In the genomic region with DNA sequence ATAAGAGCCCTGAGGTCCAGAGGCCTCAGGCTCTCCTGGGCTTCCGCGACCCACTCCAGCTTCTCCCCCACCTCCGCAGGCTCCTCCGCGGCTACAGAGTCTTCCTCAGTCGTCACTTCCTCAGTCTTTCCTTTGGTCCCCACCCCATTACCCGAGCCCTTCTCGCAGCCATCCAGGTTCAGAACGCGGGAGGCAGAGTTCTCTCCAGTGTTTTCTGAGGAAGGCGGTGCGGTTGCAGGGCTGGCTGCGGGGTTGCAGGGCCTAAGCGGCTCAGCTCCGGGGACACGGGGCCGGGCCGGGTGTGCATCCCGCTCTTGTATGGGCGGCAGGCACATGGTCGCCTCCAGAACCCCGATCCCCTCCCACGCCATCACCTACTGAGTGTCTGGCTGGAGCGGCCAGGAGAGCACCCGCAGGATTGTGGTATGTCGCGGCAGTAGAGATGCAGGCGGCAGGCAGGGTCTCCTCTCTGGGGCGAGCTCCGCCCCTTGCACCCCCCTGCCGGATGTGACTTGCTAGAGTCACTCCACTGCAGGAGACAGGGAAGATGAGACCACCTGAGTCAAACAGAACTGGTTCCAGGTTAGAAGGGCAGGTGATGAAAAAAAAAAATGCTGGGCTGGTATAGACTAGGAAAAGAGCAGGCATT, we compare ENCODE assay signal across 8 mouse cellular contexts. TPM values are rescaled to one million over a fixed set of nuclear protein-coding genes. Genes with fewer than 3 reads are reported as not detected.
A peak's percentile ranks its signal among the peaks of the same experiment; 100 is the strongest.
DNase-seq lines count a peak whose midpoint lies in the region; ATAC-seq and TF ChIP-seq lines count a peak whose summit lies in the region.

Tspyl3 (minus strand) TSS at position 496 of the 649 bp plus-strand sequence.

- intact Hi-C loops in gastrocnemius, adult 2 months (cut with DNase I), result no loop called here

- peak; percentile 56 for ATAC-seq in limb, embryonic 12.5 days (ENCODE audit: insufficient number of reproducible peaks, insufficient read depth, low FRiP score, low TSS enrichment, low read depth)
- peak; percentile 78 for ATAC-seq in midbrain, embryonic 12.5 days (ENCODE audit: low FRiP score, low read depth)

- peak within 1 kb of the TSS; percentile 82 for H3K27ac ChIP-seq in gastrocnemius, adult 2 months
- H3K27ac ChIP-seq in limb, embryonic 12.5 days, result peak within 1 kb of the TSS; percentile 73
- H3K27ac ChIP-seq in midbrain, embryonic 12.5 days (replicated peaks), result peak within 1 kb of the TSS; percentile 77

- peak; percentile 42 for DNase-seq in gastrocnemius, adult 2 months
- DNase-seq in gastrocnemius, adult 8-10 months (ENCODE audit: low spot score in 2 of 2), result no peak
- peak; percentile 65 for DNase-seq in cerebellum, adult 9-11 months
- DNase-seq in frontal cortex, postnatal 14 days (ENCODE audit: low spot score in 2 of 2), result peak; percentile 55 to 61
- DNase-seq in induced T-regulatory cell, adult 2 months (ENCODE audit: low read depth), result peak; percentile 80
- peak; percentile 39 for DNase-seq in splenic B cell, adult 2 months (ENCODE audit: low read depth, low spot score)

- peak within 1 kb of the TSS; percentile 77 for H3K4me2 ChIP-seq in limb, embryonic 12.5 days
- peak within 1 kb of the TSS; percentile 73 for H3K4me2 ChIP-seq in midbrain, embryonic 12.5 days (replicated peaks)

- WGBS in limb, embryonic 12.5 days, result 2% methylated on average over 31 of the region's 31 CpGs
- WGBS in midbrain, embryonic 12.5 days, result 2% methylated on average over 31 of the region's 31 CpGs

- H3K4me1 ChIP-seq in limb, embryonic 12.5 days (replicated peaks), result peaks cover 28% of the 10 kb centered on the region
- peaks cover 12% of the 10 kb centered on the region for H3K4me1 ChIP-seq in midbrain, embryonic 12.5 days

- H3K27me3 ChIP-seq in limb, embryonic 12.5 days, result no peaks in the 10 kb centered on the region
- no peaks in the 10 kb centered on the region for H3K27me3 ChIP-seq in midbrain, embryonic 12.5 days
- H3K27me3 ChIP-seq in splenic B cell, adult 2 months (ENCODE audit: control insufficient read depth, insufficient read depth, low read length, poor library complexity, severe bottlenecking), result no peaks in the 10 kb centered on the region

- peaks cover 25% of the 10 kb centered on the region for H3K36me3 ChIP-seq in limb, embryonic 12.5 days
- H3K36me3 ChIP-seq in midbrain, embryonic 12.5 days, result peaks cover 22% of the 10 kb centered on the region
- H3K36me3 ChIP-seq in splenic B cell, adult 2 months (ENCODE audit: control insufficient read depth, insufficient read depth, low read length, poor library complexity, severe bottlenecking), result peaks cover under 1% of the 10 kb centered on the region; the same call in 1 of the 2 replicates

- TF ChIP-seq CTCF in gastrocnemius, adult 2 months (IDR thresholded peaks at IDR 0.05), result no peak

- H3K4me3 ChIP-seq in gastrocnemius, adult 2 months, result peak within 1 kb of the TSS; percentile 83
- H3K4me3 ChIP-seq in limb, embryonic 12.5 days (replicated peaks), result peak within 1 kb of the TSS; percentile 59
- H3K4me3 ChIP-seq in midbrain, embryonic 12.5 days, result peak within 1 kb of the TSS; percentile 53

- H3K9me3 ChIP-seq in limb, embryonic 12.5 days, result no peaks in the 10 kb centered on the region
- H3K9me3 ChIP-seq in midbrain, embryonic 12.5 days, result no peaks in the 10 kb centered on the region

- H3K9ac ChIP-seq in limb, embryonic 12.5 days (replicated peaks), result peak within 1 kb of the TSS; percentile 75
- peak within 1 kb of the TSS; percentile 75 for H3K9ac ChIP-seq in midbrain, embryonic 12.5 days (replicated peaks)

RNA-seq across cellular contexts. Expression of gene Tspyl3, which starts in this region (rescaled TPM):
- total RNA-seq in gastrocnemius, adult 2 months (2021), result under 1 TPM; 0.38 to 0.59 TPM
- total RNA-seq in gastrocnemius, adult 8-10 months (2022), result under 1 TPM; 0.22 to 0.48 (median 0.37) TPM
- polyA plus RNA-seq in limb, embryonic 12.5 days (2016; fragmentation: Nextera tagmentation; extraction: Ambion mirVana), result 10.3 and 11.9 TPM in 2 replicates
- polyA plus RNA-seq in midbrain, embryonic 12.5 days (2016; fragmentation: Nextera tagmentation; extraction: Ambion mirVana), result 10.4 and 11.7 TPM in 2 replicates

Comparison
In these comparisons a context has a peak if more than half of its experiments do, and no peak if none do; other contexts are left out.
1. Peak in DNase-seq, H3K4me3 ChIP-seq and H3K27ac ChIP-seq in gastrocnemius, adult 2 months; RNA of the gene not detected or under 1 TPM.
2. DNase-seq: peak in cerebellum, adult 9-11 months (single experiment), frontal cortex, postnatal 14 days (2 of 2), induced T-regulatory cell, adult 2 months (single experiment) and splenic B cell, adult 2 months (single experiment); none in gastrocnemius, adult 8-10 months (0 of 2).
3. Peak in every context shown above with its lines, with median percentiles within 50 percentile points of each other: H3K27ac ChIP-seq and H3K4me3 ChIP-seq.